Mouse (Mus musculus) erythroblast, embryonic 14.5 days (primary cell): ENCODE data around the gene Gemin2. TPM values are rescaled to one million over a fixed set of nuclear protein-coding genes. Genes with fewer than 3 reads are reported as not detected.

Source experiments
- H3K27me3 ChIP-seq: 2 replicates; pipeline ENCODE4 v1.6.1; 2012; ENCODE audit warnings: inconsistent platforms; ENCODE audit not compliant: control insufficient read depth
- H3K36me3 ChIP-seq: 2 replicates; pipeline ENCODE4 v1.6.1; 2012; ENCODE audit warnings: mild to moderate bottlenecking, inconsistent platforms; ENCODE audit not compliant: control insufficient read depth
- H3K4me1 ChIP-seq: 2 replicates; pipeline ENCODE4 v1.6.1; 2012; ENCODE audit warnings: inconsistent platforms; ENCODE audit not compliant: control insufficient read depth
- H3K4me3 ChIP-seq: replicated peaks from 2 replicates; pipeline ENCODE3; 2012; ENCODE audit warnings: moderate library complexity, mild to moderate bottlenecking, inconsistent platforms
- H3K9me3 ChIP-seq: 2 replicates; pipeline ENCODE4 v1.6.1; 2012; ENCODE audit warnings: low read length, inconsistent platforms, mixed read lengths; ENCODE audit not compliant: control insufficient read depth
- GATA1 ChIP-seq: IDR thresholded peaks from 2 replicates; pipeline ENCODE4 v1.6.1; 2012; ENCODE audit warnings: low read length, inconsistent platforms, mixed read lengths
- TAL1 ChIP-seq: IDR thresholded peaks from 3 replicates; pipeline ENCODE4 v1.6.1; 2012; ENCODE audit warnings: low read length, inconsistent platforms, mixed read lengths
- polyA plus RNA-seq: library from polyadenylated mRNA; stranded (reverse); fragments of >175 nt; gene quantifications from 2 replicates; pipeline ENCODE4 v1.2.3, GENCODE M21; 2012

Gene Gemin2
- polyA plus RNA-seq, 1 experiment, result 0.54 TPM

GRCm38 (mm10) chr12:59017970-59018369 lies 4.8 kb downstream of the Gemin2 start:
- Histone ChIP-seq H3K36me3 (peaks cover 79% of the 10 kb centered on the region), H3K9me3 (no peaks in the 10 kb centered on the region), H3K4me1 (peaks cover 20% of the 10 kb centered on the region), H3K4me3 (no peak overlapping the region), H3K27me3 (no peaks in the 10 kb centered on the region)
- no peak for TF ChIP-seq GATA1
- TF ChIP-seq TAL1, result no peak

GRCm38 (mm10) chr12:59019891-59020290 lies 6.7 kb downstream of the Gemin2 start:
- Histone ChIP-seq H3K36me3 (peaks cover 90% of the 10 kb centered on the region), H3K9me3 (no peaks in the 10 kb centered on the region), H3K4me1 (peaks cover 10% of the 10 kb centered on the region), H3K27me3 (no peaks in the 10 kb centered on the region), H3K4me3 (no peak overlapping the region)
- no peak for TF ChIP-seq TAL1
- TF ChIP-seq GATA1, result no peak

- Histone ChIP-seq H3K27me3 (no peaks in the 10 kb centered on the region), H3K4me3 (no peak overlapping the region), H3K4me1 (peaks cover under 1% of the 10 kb centered on the region; the same call in 1 of the 2 replicates), H3K9me3 (no peaks in the 10 kb centered on the region), H3K36me3 (peaks cover 90% of the 10 kb centered on the region)
- no peak for TF ChIP-seq TAL1
- no peak for TF ChIP-seq GATA1
Observed at GRCm38 (mm10) chr12:59021306-59021705, 8.1 kb downstream of the Gemin2 start.

GRCm38 (mm10) chr12:59032101-59032500 lies 18.9 kb downstream of the Gemin2 start:
- peaks cover 21% of the 10 kb centered on the region for H3K36me3 ChIP-seq
- no peak overlapping the region for H3K4me3 ChIP-seq
- H3K4me1 ChIP-seq, result no peaks in the 10 kb centered on the region; the same call in 1 of the 2 replicates
- H3K27me3 ChIP-seq, result no peaks in the 10 kb centered on the region
- no peaks in the 10 kb centered on the region for H3K9me3 ChIP-seq
- TF ChIP-seq GATA1, result no peak
- no peak for TF ChIP-seq TAL1

- TF ChIP-seq TAL1 (no peak), GATA1 (no peak)
- no peaks in the 10 kb centered on the region for H3K9me3 ChIP-seq
- peaks cover 23% of the 10 kb centered on the region for H3K4me1 ChIP-seq
- H3K4me3 ChIP-seq, result no peak overlapping the region
- no peaks in the 10 kb centered on the region for H3K27me3 ChIP-seq
- peaks cover 27% of the 10 kb centered on the region for H3K36me3 ChIP-seq
Observed at GRCm38 (mm10) chr12:59039162-59039970, 26.2 kb downstream of the Gemin2 start.

- peaks cover 35% of the 10 kb centered on the region for H3K36me3 ChIP-seq
- TF ChIP-seq TAL1 (no peak), GATA1 (no peak)
- H3K4me1 ChIP-seq, result peaks cover 23% of the 10 kb centered on the region
- H3K27me3 ChIP-seq, result no peaks in the 10 kb centered on the region
- peak overlapping the region; percentile 46 for H3K4me3 ChIP-seq
- H3K9me3 ChIP-seq, result no peaks in the 10 kb centered on the region
Observed at GRCm38 (mm10) chr12:59039971-59040844, 27.0 kb downstream of the Gemin2 start.

GRCm38 (mm10) chr12:59040851-59041250 lies 27.7 kb downstream of the Gemin2 start:
- Histone ChIP-seq H3K27me3 (no peaks in the 10 kb centered on the region), H3K36me3 (peaks cover 41% of the 10 kb centered on the region), H3K9me3 (no peaks in the 10 kb centered on the region), H3K4me1 (peaks cover 23% of the 10 kb centered on the region), H3K4me3 (no peak overlapping the region)
- no peak for TF ChIP-seq GATA1
- TF ChIP-seq TAL1, result no peak

- H3K27me3 ChIP-seq, result no peaks in the 10 kb centered on the region
- TF ChIP-seq GATA1, result no peak
- no peak for TF ChIP-seq TAL1
Observed at GRCm38 (mm10) chr12:59052470-59052869, 39.3 kb downstream of the Gemin2 start.

GRCm38 (mm10) chr12:59053166-59053565 lies 40.0 kb downstream of the Gemin2 start:
- no peak overlapping the region for H3K4me3 ChIP-seq
- no peaks in the 10 kb centered on the region for H3K9me3 ChIP-seq
- TF ChIP-seq GATA1 (no peak), TAL1 (no peak)
- H3K4me1 ChIP-seq, result peaks cover 53% of the 10 kb centered on the region
- H3K27me3 ChIP-seq, result no peaks in the 10 kb centered on the region
- peaks cover 84% of the 10 kb centered on the region for H3K36me3 ChIP-seq

More at GRCm38 (mm10) chr12:59052470-59052869, 39.3 kb downstream of the Gemin2 start:
- Histone ChIP-seq H3K9me3 (no peaks in the 10 kb centered on the region), H3K36me3 (peaks cover 85% of the 10 kb centered on the region), H3K4me3 (no peak overlapping the region), H3K4me1 (peaks cover 50% of the 10 kb centered on the region)
